Mouse (Mus musculus) kidney, adult 2 months (tissue): Measurements from ENCODE around the gene Nhlrc4.

ENCODE experiments used
- CTCF ChIP-seq: fragments of 200-500 bp; conservative IDR thresholded peaks from 2 replicates; pipeline ENCODE4 v1.5.1; 2011; ENCODE audit warnings: low read depth, mild to moderate bottlenecking, control low read depth, low read length, moderate library complexity, mixed read lengths; ENCODE audit not compliant: insufficient read depth, insufficient read length
- POLR2A ChIP-seq: fragments of 200-500 bp; IDR thresholded peaks from one replicate; pipeline ENCODE4 v1.6.1; 2011; ENCODE audit warnings: low read depth, low read length, control low read depth

DNA sequence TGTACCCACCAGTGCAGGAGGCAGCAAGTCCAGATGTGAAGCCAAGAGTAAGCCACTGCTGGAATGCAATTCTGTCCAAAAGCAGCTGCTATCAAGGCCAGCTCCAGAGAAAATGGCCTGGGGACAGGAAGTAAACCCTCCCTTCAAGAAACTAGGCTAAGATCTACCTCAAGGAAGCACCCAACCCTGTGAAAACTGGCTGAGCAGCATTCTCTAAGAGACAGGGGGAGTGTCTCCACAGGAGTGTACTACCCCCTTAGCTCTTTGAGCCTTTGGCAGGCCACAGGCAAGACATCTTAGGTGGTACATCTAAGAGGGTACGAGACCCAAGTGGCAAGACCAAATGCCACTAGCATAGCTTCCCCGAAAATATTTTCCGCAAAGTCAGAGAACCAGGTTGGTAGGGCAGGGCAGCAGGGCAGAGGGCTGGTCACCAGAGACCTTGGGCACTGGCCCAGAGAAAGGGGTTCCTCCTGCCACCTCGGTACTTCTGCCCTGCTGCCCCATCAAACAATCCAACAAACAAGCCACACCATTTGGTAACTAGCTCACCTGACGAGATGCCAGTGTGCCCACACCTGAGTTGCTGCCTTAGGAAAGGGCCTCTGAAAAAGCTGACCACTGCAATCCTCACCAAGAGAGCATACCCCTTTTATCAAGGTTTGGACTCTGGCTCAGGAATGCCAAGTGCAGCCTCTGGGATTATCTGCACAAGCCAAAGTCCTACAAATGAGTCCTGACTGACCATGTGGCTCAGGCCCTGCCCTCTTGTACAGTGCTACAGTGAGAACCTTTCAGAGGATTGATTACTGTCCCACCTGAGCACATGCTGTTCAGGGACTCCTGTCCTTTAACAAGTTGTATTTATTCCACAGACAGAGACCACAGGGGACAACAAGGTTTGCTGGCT, 35.3 kb upstream of the Nhlrc4 start:
- TF ChIP-seq POLR2A (no peak), CTCF (no peak)
